Mouse (Mus musculus): Measurements from ENCODE around the gene Sin3b.

The Sin3b gene

GRCm38 (mm10) chr8:72756031-72756430 lies 32.9 kb downstream of the Sin3b start:
- no peak for DNase-seq

GRCm38 (mm10) chr8:72756771-72757390 lies 33.8 kb downstream of the Sin3b start:
- DNase-seq = no peak

GRCm38 (mm10) chr8:72757426-72758195 lies 34.5 kb downstream of the Sin3b start:
- DNase-seq = peak; percentile 2

GRCm38 (mm10) chr8:72758310-72758709 lies 35.2 kb downstream of the Sin3b start:
- DNase-seq = no peak

GRCm38 (mm10) chr8:72760216-72760615 lies 37.1 kb downstream of the Sin3b start:
- DNase-seq = no peak

GRCm38 (mm10) chr8:72761322-72762051 lies 38.4 kb downstream of the Sin3b start, which contains the start of gene F2rl3:
Gene F2rl3 (plus strand): TSS chr8:72761880.
- no peak for DNase-seq

- DNase-seq = no peak
These were observed 39.2 kb downstream of the Sin3b start for GRCm38 (mm10) chr8:72762306-72762705.

GRCm38 (mm10) chr8:72765696-72766095 lies 42.6 kb downstream of the Sin3b start:
- no peak for DNase-seq

- no peak for DNase-seq
These were observed 43.7 kb downstream of the Sin3b start for GRCm38 (mm10) chr8:72766777-72767176.

GRCm38 (mm10) chr8:72777797-72778196 lies 54.7 kb downstream of the Sin3b start:
- DNase-seq = no peak

GRCm38 (mm10) chr8:72780644-72781043 lies 57.6 kb downstream of the Sin3b start:
- no peak for DNase-seq

GRCm38 (mm10) chr8:72801583-72801982 lies 78.5 kb downstream of the Sin3b start:
- DNase-seq = no peak
